18 mouse cellular contexts compared by ENCODE assay signal in genomic region chr7:100472777-100473176, GRCm38 (mm10). TPM values are rescaled to one million over a fixed set of nuclear protein-coding genes. Genes with fewer than 3 reads are reported as not detected.
DNase-seq lines count a peak whose midpoint lies in the region; ATAC-seq lines count a peak whose summit lies in the region.
"Had no signal": no experiment of that assay in that cellular context is flagged by ENCODE, and none has a peak within 500 bp of the region (broad histone marks: within the 10 kb centered on the region; RNA-seq: fewer than 3 reads in every experiment).

TSS of gene Ucp3 (plus strand) at chr7:100472990.

- no peak within 1 kb of the TSS for H3K4me3 ChIP-seq in kidney, embryonic 14.5 days (ENCODE audit: low read length)
- H3K4me3 ChIP-seq: forebrain, embryonic 10.5 days had no signal

- H3K4me2 ChIP-seq in kidney, embryonic 14.5 days (replicated peaks; ENCODE audit: low read depth, low read length), result no peak within 1 kb of the TSS

- peak; percentile 15; the same call in 1 of the 2 replicates for ATAC-seq in kidney, embryonic 14.5 days (ENCODE audit: low FRiP score, low TSS enrichment)
- ATAC-seq: inflammation-experienced regulatory T-cells, adult 6 months had no signal

- no peaks in the 10 kb centered on the region for H3K27me3 ChIP-seq in kidney, embryonic 14.5 days (ENCODE audit: control insufficient read depth, insufficient read depth, low read length)

- WGBS in kidney, embryonic 14.5 days, result 57% methylated on average over 6 of the region's 6 CpGs

- no peaks in the 10 kb centered on the region for H3K4me1 ChIP-seq in kidney, embryonic 14.5 days (ENCODE audit: control insufficient read depth, insufficient read depth, low read length)
- H3K4me1 ChIP-seq: forebrain, embryonic 10.5 days had no signal

- H3K36me3 ChIP-seq in kidney, embryonic 14.5 days (ENCODE audit: control insufficient read depth, insufficient read depth, low read length), result peaks cover 24% of the 10 kb centered on the region

- no peak within 1 kb of the TSS for H3K9ac ChIP-seq in kidney, embryonic 14.5 days (ENCODE audit: low read depth, low read length)

- H3K9me3 ChIP-seq in kidney, embryonic 14.5 days (ENCODE audit: control insufficient read depth, low read length), result no peaks in the 10 kb centered on the region
- H3K9me3 ChIP-seq: forebrain, embryonic 10.5 days; G1E had no signal

- DNase-seq in kidney, postnatal 14 days, result no peak
- DNase-seq in adrenal gland, postnatal 10 days, result peak; percentile 70
- no peak for DNase-seq in gastrocnemius, postnatal 4 days (ENCODE audit: low spot score in 2 of 2)
- peak; percentile 29 to 63 for DNase-seq in heart, postnatal 14 days
- DNase-seq in cerebellum, postnatal 10 days, result no peak
- DNase-seq in cerebellum, adult 8-10 months, result no peak
- DNase-seq in retina, postnatal 1 day, result no peak
- DNase-seq: cerebellum, adult 9-10 months; kidney, postnatal 36 days; lung, adult 2 months; right cerebral cortex, adult 18-20 months; thymus, postnatal 14 days had no signal

- intact Hi-C loops in heart, postnatal 14 days (cut with DNase I), result no loop called here

- H3K27ac ChIP-seq in kidney, embryonic 14.5 days (ENCODE audit: low read depth, low read length), result no peak within 1 kb of the TSS
- H3K27ac ChIP-seq: forebrain, embryonic 10.5 days had no signal

RNA-seq across cellular contexts. Expression of gene Ucp3, which starts in this region (rescaled TPM):
- 0.08 TPM in 1 of 2 replicates, not detected in the other for polyA plus RNA-seq in kidney, embryonic 14.5 days (2014; fragmentation: Nextera tagmentation; extraction: Ambion mirVana)
- 10 to 100 TPM; 34.9 to 45.2 TPM for total RNA-seq in adrenal gland, postnatal 10 days (2021)
- total RNA-seq in gastrocnemius, postnatal 4 days (2021), result 10 to 100 TPM; 46.7 to 47.5 TPM
- 10 to 100 TPM; 50.0 to 74.5 TPM for total RNA-seq in heart, postnatal 14 days (2021)
- polyA plus RNA-seq: embryonic facial prominence, embryonic 11.5 days; forebrain, embryonic 10.5 days; G1E; neural tube, embryonic 11.5 days had no signal

Comparison
In these comparisons a context has a peak if more than half of its experiments do, and no peak if none do; other contexts are left out.
1. Peak in ATAC-seq in kidney, embryonic 14.5 days; RNA of the gene not detected or under 1 TPM.
2. DNase-seq: peak in adrenal gland, postnatal 10 days (single experiment) and heart, postnatal 14 days (2 of 2); none in kidney, postnatal 14 days (single experiment), gastrocnemius, postnatal 4 days (0 of 2), cerebellum, postnatal 10 days (0 of 2), cerebellum, adult 8-10 months (single experiment) and retina, postnatal 1 day (single experiment).